Mouse (Mus musculus) spleen, adult 18-20 months (tissue): ENCODE data around the gene Fsip2.
A peak's percentile ranks its signal among the peaks of the same experiment; 100 is the strongest.

ENCODE experiments used
- DNase-seq, 2 experiments: peaks; one replicate each; pipeline ENCODE4 v3.0.0; 2022; ENCODE audit warnings: mixed read lengths in 2 of 2

The Fsip2 gene

GRCm38 (mm10) chr2:82943472-82943871 lies at the start of gene Fsip2:
Gene Fsip2, plus strand, starts transcription at chr2:82943634.
- peak in 1 of 2 experiments; percentile 4 for DNase-seq

GRCm38 (mm10) chr2:82963443-82963842 lies 20.0 kb downstream of the Fsip2 start:
- DNase-seq: no peak

GRCm38 (mm10) chr2:83025853-83026252 lies 82.4 kb downstream of the Fsip2 start:
- DNase-seq: no peak

GRCm38 (mm10) chr2:83052914-83053690 lies 109.7 kb downstream of the Fsip2 start:
- no peak for DNase-seq
